Mouse (Mus musculus) testis, adult 2 months (tissue): Measurements from ENCODE around the gene Golt1a.

Experiments used
- CTCF ChIP-seq: fragments of 200-500 bp; IDR thresholded peaks from 2 replicates; pipeline ENCODE4 v1.5.1; 2012; ENCODE audit warnings: low read depth, mild to moderate bottlenecking, inconsistent platforms, low read length, moderate library complexity; ENCODE audit not compliant: control insufficient read depth, insufficient read depth, insufficient replicate concordance
- POLR2A ChIP-seq: fragments of 200-500 bp; IDR thresholded peaks from 2 replicates; pipeline ENCODE4 v1.6.1; 2012; ENCODE audit warnings: low read depth, mild to moderate bottlenecking, inconsistent platforms, low read length, moderate library complexity; ENCODE audit not compliant: control insufficient read depth

- TF ChIP-seq POLR2A (no peak), CTCF (no peak)
These were observed 35.4 kb upstream of the Golt1a start for GRCm38 (mm10) chr1:133274163-133274562.
